Mouse (Mus musculus): ENCODE data around the gene Bmpr1a. TPM values are rescaled to one million over a fixed set of nuclear protein-coding genes. Genes with fewer than 3 reads are reported as not detected.

Bmpr1a gene
- polyA plus RNA-seq, 1 experiment from 2014 or later = 27.8 TPM

DNA sequence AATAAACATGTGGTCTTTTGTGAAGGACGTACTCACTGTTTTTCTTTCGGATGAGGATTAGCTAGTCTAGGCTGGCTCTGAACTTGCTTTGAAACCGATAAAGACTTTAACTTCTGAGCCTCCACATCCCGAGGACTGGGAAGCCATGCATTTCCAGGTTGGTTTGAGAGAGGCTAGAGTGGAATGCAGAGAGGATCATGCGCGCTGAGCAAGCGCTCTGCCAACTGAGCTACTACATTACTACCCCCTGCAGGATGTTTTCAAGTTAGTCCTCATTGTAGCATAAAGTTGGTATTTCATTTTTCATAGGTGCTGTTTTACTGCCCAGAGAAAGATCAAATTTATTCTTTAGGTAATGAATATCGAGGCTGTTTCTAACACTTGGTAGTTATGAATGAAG lies 17.0 kb downstream of the Bmpr1a start:
- H3K9ac ChIP-seq (ENCODE audit: low read length) = no peak overlapping the region
- H3K4me2 ChIP-seq (ENCODE audit: low read depth, low read length) = no peak overlapping the region
- ATAC-seq (replicated peaks; ENCODE audit: extremely low read depth, insufficient read depth, low FRiP score) = peak; percentile 49; the same call in 1 of the 2 replicates
- 28% methylated on average over 8 of the region's 8 CpGs for WGBS
- H3K9me3 ChIP-seq (replicated peaks; ENCODE audit: control insufficient read depth, low read length) = no peaks in the 10 kb centered on the region
- H3K36me3 ChIP-seq (ENCODE audit: control insufficient read depth, insufficient read depth) = no peaks in the 10 kb centered on the region
- H3K27ac ChIP-seq (ENCODE audit: low read length) = peak overlapping the region; percentile 33; the same call in 1 of the 2 replicates
- no peak overlapping the region for H3K4me3 ChIP-seq (ENCODE audit: low read length)
- peaks cover 46% of the 10 kb centered on the region for H3K4me1 ChIP-seq (ENCODE audit: control insufficient read depth, insufficient read depth, low read length)
- no peaks in the 10 kb centered on the region for H3K27me3 ChIP-seq (ENCODE audit: control insufficient read depth, insufficient read depth, low read length)

DNA sequence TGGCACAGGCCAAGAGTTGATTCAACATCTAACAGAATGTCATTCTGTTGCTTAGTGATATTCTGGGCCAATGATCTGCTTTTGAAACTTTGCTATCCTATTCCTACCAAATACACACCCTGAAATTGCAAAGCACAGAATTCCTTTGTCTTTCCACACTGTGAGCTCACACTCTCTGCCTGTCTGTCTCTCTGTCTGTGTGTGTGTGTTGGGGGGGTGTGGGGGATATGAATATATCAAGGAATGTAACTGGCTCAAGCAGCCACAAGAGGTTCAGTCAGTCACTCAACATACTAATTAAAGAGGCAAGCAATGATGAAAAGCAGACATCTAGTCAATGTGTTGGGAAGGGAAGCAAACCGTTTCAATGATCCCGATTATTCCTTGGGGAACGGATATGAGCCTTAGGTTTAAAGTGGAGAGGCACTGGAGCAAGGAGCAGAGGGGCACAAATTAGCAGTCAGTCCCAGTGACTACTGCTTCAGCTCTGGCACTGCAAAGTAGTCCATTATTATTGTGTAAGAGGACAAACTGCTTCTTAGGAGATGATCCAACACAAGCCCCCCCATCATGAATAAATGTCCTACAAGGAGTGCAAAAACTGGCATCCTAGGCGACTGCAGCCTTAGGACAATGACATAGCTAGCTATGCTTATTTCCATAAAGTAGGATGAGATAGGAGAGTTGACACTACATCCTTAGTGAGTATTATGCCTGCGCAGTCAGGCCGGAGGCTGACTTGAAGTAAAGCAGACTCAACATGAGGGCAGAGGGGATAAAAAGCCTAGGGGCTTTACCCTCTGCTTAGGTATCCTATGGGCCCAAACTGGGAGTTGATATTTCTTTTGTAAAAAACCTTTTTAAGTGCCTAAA lies 19.4 kb downstream of the Bmpr1a start:
- Histone ChIP-seq H3K27me3 (ENCODE audit: control insufficient read depth, insufficient read depth, low read length) (no peaks in the 10 kb centered on the region), H3K27ac (ENCODE audit: low read length) (peak overlapping the region; percentile 87), H3K4me2 (ENCODE audit: low read depth, low read length) (peak overlapping the region; percentile 27; the same call in 1 of the 2 replicates), H3K9me3 (replicated peaks; ENCODE audit: control insufficient read depth, low read length) (no peaks in the 10 kb centered on the region), H3K4me1 (ENCODE audit: control insufficient read depth, insufficient read depth, low read length) (peaks cover 36% of the 10 kb centered on the region), H3K9ac (ENCODE audit: low read length) (peak overlapping the region; percentile 25), H3K4me3 (ENCODE audit: low read length) (no peak overlapping the region), H3K36me3 (ENCODE audit: control insufficient read depth, insufficient read depth) (no peaks in the 10 kb centered on the region)
- ATAC-seq (replicated peaks; ENCODE audit: extremely low read depth, insufficient read depth, low FRiP score) = 0 out of 2 replicates have a peak, but pooled peaks have one; percentile 29
- 44% methylated on average over 6 of the region's 6 CpGs for WGBS

DNA sequence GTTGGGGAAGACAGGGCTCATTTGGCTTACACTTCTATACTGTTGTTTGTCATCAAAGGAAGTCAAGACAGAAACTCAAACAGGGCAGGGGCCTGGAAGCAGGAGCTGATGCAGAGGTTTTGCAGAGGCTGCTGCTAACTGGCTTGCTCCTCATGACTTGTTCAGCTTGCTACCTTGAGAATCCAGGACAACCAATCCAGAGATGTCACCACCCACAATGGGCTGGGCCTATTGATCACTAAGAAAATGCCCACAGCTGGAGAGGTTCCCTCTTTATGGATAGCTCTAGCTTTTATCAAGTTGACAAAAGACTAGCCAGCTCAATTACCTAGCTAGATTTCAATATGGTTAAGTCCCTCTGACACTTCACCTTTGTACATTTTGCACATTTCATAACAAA lies 31.6 kb downstream of the Bmpr1a start:
- no peaks in the 10 kb centered on the region for H3K9me3 ChIP-seq (replicated peaks; ENCODE audit: control insufficient read depth, low read length)
- H3K4me1 ChIP-seq (ENCODE audit: control insufficient read depth, insufficient read depth, low read length) = peaks cover 42% of the 10 kb centered on the region
- H3K4me2 ChIP-seq (ENCODE audit: low read depth, low read length) = no peak overlapping the region
- H3K27me3 ChIP-seq (ENCODE audit: control insufficient read depth, insufficient read depth, low read length) = no peaks in the 10 kb centered on the region
- H3K9ac ChIP-seq (ENCODE audit: low read length) = no peak overlapping the region
- H3K27ac ChIP-seq (ENCODE audit: low read length) = no peak overlapping the region
- no peak for ATAC-seq (replicated peaks; ENCODE audit: extremely low read depth, insufficient read depth, low FRiP score)
- no peaks in the 10 kb centered on the region for H3K36me3 ChIP-seq (ENCODE audit: control insufficient read depth, insufficient read depth)
- no peak overlapping the region for H3K4me3 ChIP-seq (ENCODE audit: low read length)

DNA sequence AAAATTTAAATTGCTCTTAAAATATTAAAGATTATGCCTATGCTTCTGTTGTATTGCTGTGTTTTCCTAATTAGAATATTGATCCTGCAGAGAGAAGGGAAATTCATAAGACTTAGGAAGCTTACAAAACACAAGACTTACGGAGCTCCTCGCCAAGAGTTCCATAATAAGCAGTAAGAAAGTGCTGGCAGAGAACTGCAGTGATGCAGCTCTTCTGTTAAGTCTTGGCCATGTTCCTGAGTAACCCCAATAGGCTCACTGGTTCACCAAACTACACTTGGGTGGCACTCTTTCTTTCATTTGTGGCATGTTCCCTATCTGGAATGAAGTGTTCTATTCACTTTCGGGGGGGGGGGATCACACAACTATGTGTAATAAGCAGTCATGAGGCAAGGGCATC lies 36.9 kb downstream of the Bmpr1a start:
- Histone ChIP-seq H3K36me3 (ENCODE audit: control insufficient read depth, insufficient read depth) (no peaks in the 10 kb centered on the region), H3K4me1 (ENCODE audit: control insufficient read depth, insufficient read depth, low read length) (peaks cover 25% of the 10 kb centered on the region), H3K4me2 (ENCODE audit: low read depth, low read length) (no peak overlapping the region), H3K27me3 (ENCODE audit: control insufficient read depth, insufficient read depth, low read length) (no peaks in the 10 kb centered on the region), H3K9me3 (replicated peaks; ENCODE audit: control insufficient read depth, low read length) (no peaks in the 10 kb centered on the region), H3K27ac (ENCODE audit: low read length) (no peak overlapping the region), H3K9ac (ENCODE audit: low read length) (no peak overlapping the region), H3K4me3 (ENCODE audit: low read length) (no peak overlapping the region)
- 59% methylated on average over 3 of the region's 3 CpGs for WGBS
- ATAC-seq (replicated peaks; ENCODE audit: extremely low read depth, insufficient read depth, low FRiP score) = no peak

DNA sequence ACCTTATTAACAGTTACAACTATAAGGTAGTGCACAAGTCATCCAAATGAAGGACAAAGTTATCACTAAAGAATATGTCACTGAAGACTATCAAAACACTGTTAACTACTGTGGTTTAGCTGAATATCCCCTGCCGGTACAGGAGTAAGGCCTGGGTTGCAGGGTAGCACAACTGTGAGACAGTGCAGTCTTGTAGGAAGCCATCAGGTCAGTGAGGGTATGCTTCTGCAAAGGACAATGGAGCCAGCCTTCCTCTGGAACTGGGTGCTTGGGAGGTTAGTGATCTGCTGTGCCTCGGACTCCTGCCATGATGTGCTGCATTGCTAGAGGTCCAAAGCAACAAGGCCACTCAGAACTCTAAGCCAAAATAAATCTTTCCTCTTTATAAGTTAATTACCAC lies 43.8 kb downstream of the Bmpr1a start:
- Histone ChIP-seq H3K27ac (ENCODE audit: low read length) (no peak overlapping the region), H3K4me2 (ENCODE audit: low read depth, low read length) (no peak overlapping the region)
- 80% methylated on average over 2 of the region's 2 CpGs for WGBS

DNA sequence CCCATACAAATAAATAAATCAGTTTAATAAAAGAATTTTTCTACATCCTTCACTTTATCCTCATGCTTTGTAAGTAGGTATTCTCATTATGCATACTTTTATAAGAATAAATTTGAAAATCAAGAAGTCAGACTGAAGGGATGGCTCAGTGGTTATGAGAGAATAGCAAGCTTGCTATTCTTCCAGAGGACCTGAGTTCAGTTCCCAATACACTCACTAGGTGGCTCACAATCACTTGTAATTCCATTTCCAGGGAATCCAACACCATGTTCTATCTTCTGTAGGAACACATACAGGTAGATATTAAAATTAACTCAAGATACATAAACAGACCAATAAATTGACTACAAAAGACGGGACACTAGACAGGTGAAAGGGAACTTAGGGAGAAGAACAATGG lies 44.3 kb downstream of the Bmpr1a start:
- Histone ChIP-seq H3K4me3 (ENCODE audit: low read length) (no peak overlapping the region), H3K9me3 (replicated peaks; ENCODE audit: control insufficient read depth, low read length) (no peaks in the 10 kb centered on the region), H3K4me1 (ENCODE audit: control insufficient read depth, insufficient read depth, low read length) (peaks cover 10% of the 10 kb centered on the region), H3K27ac (ENCODE audit: low read length) (no peak overlapping the region), H3K27me3 (ENCODE audit: control insufficient read depth, insufficient read depth, low read length) (no peaks in the 10 kb centered on the region), H3K4me2 (ENCODE audit: low read depth, low read length) (no peak overlapping the region), H3K36me3 (ENCODE audit: control insufficient read depth, insufficient read depth) (peaks cover 5% of the 10 kb centered on the region; the same call in 1 of the 2 replicates), H3K9ac (ENCODE audit: low read length) (no peak overlapping the region)
- WGBS = 80% methylated on average over 1 of the region's 1 CpGs
- no peak for ATAC-seq (replicated peaks; ENCODE audit: extremely low read depth, insufficient read depth, low FRiP score)

More for the DNA sequence above, 43.8 kb downstream of the Bmpr1a start:
- ATAC-seq (replicated peaks; ENCODE audit: extremely low read depth, insufficient read depth, low FRiP score) = no peak
- no peaks in the 10 kb centered on the region for H3K27me3 ChIP-seq (ENCODE audit: control insufficient read depth, insufficient read depth, low read length)
- no peak overlapping the region for H3K9ac ChIP-seq (ENCODE audit: low read length)
- peaks cover 5% of the 10 kb centered on the region; the same call in 1 of the 2 replicates for H3K36me3 ChIP-seq (ENCODE audit: control insufficient read depth, insufficient read depth)
- H3K9me3 ChIP-seq (replicated peaks; ENCODE audit: control insufficient read depth, low read length) = no peaks in the 10 kb centered on the region
- no peak overlapping the region for H3K4me3 ChIP-seq (ENCODE audit: low read length)
- H3K4me1 ChIP-seq (ENCODE audit: control insufficient read depth, insufficient read depth, low read length) = peaks cover 5% of the 10 kb centered on the region

DNA sequence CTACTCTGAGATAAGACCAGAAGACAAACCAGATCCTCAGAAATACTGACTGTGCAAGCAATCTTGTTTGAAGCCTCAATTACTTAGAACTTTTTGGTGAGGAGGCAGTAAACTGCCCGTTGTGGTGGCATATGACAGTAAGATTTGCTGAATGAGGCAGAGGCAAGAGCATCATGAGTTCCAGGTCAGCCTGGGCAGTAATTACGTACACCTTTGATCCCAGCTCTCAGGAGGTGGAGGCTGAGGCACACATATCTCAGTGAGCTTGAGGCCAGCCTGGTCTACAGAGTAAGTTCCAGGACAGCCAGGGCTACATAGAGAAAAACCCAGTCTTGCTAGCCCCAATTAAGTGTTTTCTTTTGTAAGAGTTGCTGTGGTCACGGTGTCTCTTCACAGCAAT lies 48.9 kb downstream of the Bmpr1a start:
- WGBS = 70% methylated on average over 3 of the region's 3 CpGs
- Histone ChIP-seq H3K27me3 (ENCODE audit: control insufficient read depth, insufficient read depth, low read length) (no peaks in the 10 kb centered on the region), H3K9ac (ENCODE audit: low read length) (peak overlapping the region; percentile 0), H3K9me3 (replicated peaks; ENCODE audit: control insufficient read depth, low read length) (no peaks in the 10 kb centered on the region), H3K4me1 (ENCODE audit: control insufficient read depth, insufficient read depth, low read length) (peaks cover 15% of the 10 kb centered on the region), H3K36me3 (ENCODE audit: control insufficient read depth, insufficient read depth) (peaks cover 7% of the 10 kb centered on the region; the same call in 1 of the 2 replicates), H3K4me3 (ENCODE audit: low read length) (no peak overlapping the region), H3K27ac (ENCODE audit: low read length) (peak overlapping the region; percentile 62), H3K4me2 (ENCODE audit: low read depth, low read length) (no peak overlapping the region)
- ATAC-seq (replicated peaks; ENCODE audit: extremely low read depth, insufficient read depth, low FRiP score) = no peak

DNA sequence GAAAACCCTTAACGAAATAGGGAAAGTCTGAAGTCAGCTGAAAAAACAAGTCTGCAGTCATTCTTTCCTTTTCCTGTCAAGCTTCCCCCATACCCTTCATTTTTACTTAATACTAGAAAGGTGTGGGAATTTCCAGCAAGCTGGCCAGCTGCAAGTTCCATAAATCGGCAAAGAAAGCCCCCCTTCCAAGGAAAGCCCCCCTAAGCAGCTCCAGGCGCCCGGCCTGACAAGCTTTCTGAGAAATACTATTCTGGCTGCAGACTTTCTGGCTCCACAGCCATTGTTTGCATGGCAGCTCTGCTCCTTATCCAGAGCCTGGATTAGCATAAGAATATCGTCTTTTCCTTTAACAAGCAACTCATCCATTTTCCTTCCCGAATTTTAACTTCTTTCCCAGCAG lies 49.5 kb downstream of the Bmpr1a start:
- peak overlapping the region; percentile 41 for H3K9ac ChIP-seq (ENCODE audit: low read length)
- peak overlapping the region; percentile 62 for H3K27ac ChIP-seq (ENCODE audit: low read length)
- ATAC-seq (replicated peaks; ENCODE audit: extremely low read depth, insufficient read depth, low FRiP score) = peak; percentile 26
- WGBS = 34% methylated on average over 6 of the region's 6 CpGs
- no peaks in the 10 kb centered on the region for H3K27me3 ChIP-seq (ENCODE audit: control insufficient read depth, insufficient read depth, low read length)
- H3K4me1 ChIP-seq (ENCODE audit: control insufficient read depth, insufficient read depth, low read length) = peaks cover 15% of the 10 kb centered on the region
- H3K9me3 ChIP-seq (replicated peaks; ENCODE audit: control insufficient read depth, low read length) = no peaks in the 10 kb centered on the region
- H3K4me2 ChIP-seq (ENCODE audit: low read depth, low read length) = no peak overlapping the region
- H3K4me3 ChIP-seq (ENCODE audit: low read length) = no peak overlapping the region
- H3K36me3 ChIP-seq (ENCODE audit: control insufficient read depth, insufficient read depth) = peaks cover 7% of the 10 kb centered on the region; the same call in 1 of the 2 replicates

DNA sequence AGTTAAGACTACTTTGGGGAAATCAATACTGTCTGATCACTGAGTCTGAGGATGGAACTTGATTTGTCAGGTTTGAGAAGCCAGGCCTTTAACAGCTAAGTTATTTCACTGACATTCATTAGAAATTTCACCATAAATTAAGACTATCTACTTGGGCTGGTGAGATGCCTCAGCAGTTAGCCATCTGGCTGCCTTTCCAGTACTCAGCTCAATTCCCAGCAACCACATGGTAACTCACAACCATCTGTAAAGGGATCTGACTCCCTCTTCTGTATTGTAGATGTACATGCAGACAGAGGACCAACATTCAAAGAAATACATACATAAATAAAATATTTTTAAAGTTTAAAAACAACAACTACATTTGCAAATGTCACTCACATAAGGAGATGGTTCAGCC lies 51.3 kb downstream of the Bmpr1a start:
- H3K4me2 ChIP-seq (ENCODE audit: low read depth, low read length) = no peak overlapping the region
- H3K4me3 ChIP-seq (ENCODE audit: low read length) = no peak overlapping the region
- no peaks in the 10 kb centered on the region for H3K9me3 ChIP-seq (replicated peaks; ENCODE audit: control insufficient read depth, low read length)
- H3K9ac ChIP-seq (ENCODE audit: low read length) = no peak overlapping the region
- peaks cover 14% of the 10 kb centered on the region for H3K4me1 ChIP-seq (ENCODE audit: control insufficient read depth, insufficient read depth, low read length)
- ATAC-seq (replicated peaks; ENCODE audit: extremely low read depth, insufficient read depth, low FRiP score) = no peak
- H3K27me3 ChIP-seq (ENCODE audit: control insufficient read depth, insufficient read depth, low read length) = no peaks in the 10 kb centered on the region
- no peak overlapping the region for H3K27ac ChIP-seq (ENCODE audit: low read length)
- H3K36me3 ChIP-seq (ENCODE audit: control insufficient read depth, insufficient read depth) = peaks cover 4% of the 10 kb centered on the region; the same call in 1 of the 2 replicates

Measured in heart, embryonic 16.5 days (tissue).